Mouse (Mus musculus): Measurements from ENCODE around the gene Mpi. TPM values are rescaled to one million over a fixed set of nuclear protein-coding genes. Genes with fewer than 3 reads are reported as not detected.

The Mpi gene
- total RNA-seq (2014; rRNA removed; ENCODE audit: low replicate concordance) = 130 TPM in 2 replicates
- polyA plus RNA-seq (2015; fragmentation: Nextera tagmentation; extraction: Ambion mirVana) = 97.7 and 99.1 TPM in 2 replicates

DNA sequence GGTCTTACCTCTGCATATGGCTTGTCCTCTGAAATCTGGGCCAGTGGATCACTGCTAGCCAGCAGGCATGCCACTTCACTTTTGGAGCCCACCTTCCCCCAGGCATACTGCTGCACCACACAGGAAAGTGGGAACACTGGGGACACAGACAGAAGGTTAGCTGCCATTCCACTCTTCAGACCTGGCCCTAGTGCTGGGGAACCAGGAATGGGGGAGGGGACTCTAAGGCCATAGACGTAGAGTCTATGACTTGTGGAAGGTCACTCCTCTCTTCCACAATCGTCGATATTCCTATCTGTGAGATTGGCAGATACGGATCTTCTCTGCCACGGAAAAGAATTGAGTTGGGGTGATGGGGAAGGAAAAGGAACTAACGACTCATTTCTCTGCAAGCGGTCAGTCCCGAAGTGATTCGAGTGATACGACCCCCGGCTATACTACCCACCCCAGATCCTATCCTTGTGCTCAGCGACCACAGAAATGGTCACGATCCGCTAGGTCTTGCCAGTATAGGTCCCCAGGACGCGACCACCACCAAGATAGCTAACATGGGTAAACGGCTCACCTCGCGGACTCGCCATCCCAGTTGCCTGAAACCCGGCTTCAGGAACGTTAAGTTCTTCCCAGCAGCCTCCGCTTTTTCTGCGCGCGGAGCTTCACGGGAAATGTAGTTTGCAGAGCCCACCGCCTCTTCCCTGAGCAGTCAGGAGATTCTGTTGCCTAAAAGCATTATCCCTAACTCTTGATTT is at the start of gene Mpi:
Mpi (minus strand) TSS at position 625 of the 749 bp plus-strand sequence.
- WGBS = 3% methylated on average over 28 of the region's 28 CpGs
- ATAC-seq (ENCODE audit: insufficient read depth, low read depth) (peak; percentile 31; the same call in 1 of the 2 replicates), DNase-seq (ENCODE audit: low spot score) (peak; percentile 73)
- Histone ChIP-seq H3K9ac (replicated peaks; ENCODE audit: low read depth, low read length) (peak within 1 kb of the TSS; percentile 75), H3K9me3 (replicated peaks; ENCODE audit: control insufficient read depth, low read length) (no peaks in the 10 kb centered on the region), H3K4me2 (ENCODE audit: low read depth, low read length) (peak within 1 kb of the TSS; percentile 75), H3K4me3 (ENCODE audit: low read depth, low read length) (peak within 1 kb of the TSS; percentile 67), H3K4me1 (ENCODE audit: control insufficient read depth, insufficient read depth) (peaks cover 36% of the 10 kb centered on the region), H3K27ac (ENCODE audit: low read depth) (0 out of 2 replicates have a peak within 1 kb of the TSS, but pooled peaks have one; percentile 16), H3K36me3 (replicated peaks; ENCODE audit: control insufficient read depth, insufficient read depth, low read length) (peaks cover 18% of the 10 kb centered on the region), H3K27me3 (ENCODE audit: control insufficient read depth, insufficient read depth, low read length) (no peaks in the 10 kb centered on the region)
- no peak for TF ChIP-seq EP300 (IDR thresholded peaks at IDR 0.05; ENCODE audit: low read depth)
- no peak for TF ChIP-seq CTCF (IDR thresholded peaks at IDR 0.05; ENCODE audit: low read depth)

DNA sequence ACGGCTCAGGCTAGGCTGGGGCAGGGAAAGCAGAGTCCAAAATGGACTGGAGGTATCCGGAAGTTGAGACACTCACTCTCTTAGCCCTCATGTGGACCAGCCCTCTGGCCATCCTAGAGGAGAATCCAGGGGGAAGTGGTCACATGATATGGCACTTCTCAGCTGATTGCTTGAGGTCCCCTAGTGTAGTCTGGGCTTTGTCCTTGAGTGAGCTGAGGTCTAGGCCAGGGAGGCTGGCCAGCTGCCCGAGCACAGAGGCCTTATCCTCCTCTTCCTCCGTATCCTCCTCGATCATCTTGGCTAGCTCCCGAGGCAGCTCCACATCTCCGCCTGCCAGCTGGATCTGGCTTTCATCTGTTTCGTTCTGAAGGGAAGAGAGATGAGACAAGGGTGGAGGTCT is 49.5 kb upstream of the Mpi start:
- no peak overlapping the region for H3K27ac ChIP-seq (ENCODE audit: low read depth)
- H3K9ac ChIP-seq (replicated peaks; ENCODE audit: low read depth, low read length) = no peak overlapping the region
- no peak overlapping the region for H3K4me2 ChIP-seq (ENCODE audit: low read depth, low read length)
- H3K27me3 ChIP-seq (ENCODE audit: control insufficient read depth, insufficient read depth, low read length) = peaks cover 24% of the 10 kb centered on the region
- no peak overlapping the region for H3K4me3 ChIP-seq (ENCODE audit: low read depth, low read length)
- no peaks in the 10 kb centered on the region for H3K36me3 ChIP-seq (replicated peaks; ENCODE audit: control insufficient read depth, insufficient read depth, low read length)
- no peaks in the 10 kb centered on the region for H3K9me3 ChIP-seq (replicated peaks; ENCODE audit: control insufficient read depth, low read length)
- peaks cover 20% of the 10 kb centered on the region for H3K4me1 ChIP-seq (ENCODE audit: control insufficient read depth, insufficient read depth)
- 23% methylated on average over 8 of the region's 8 CpGs for WGBS
- no peak for DNase-seq (ENCODE audit: low spot score)
- TF ChIP-seq EP300 (IDR thresholded peaks at IDR 0.05; ENCODE audit: low read depth) (no peak), CTCF (IDR thresholded peaks at IDR 0.05; ENCODE audit: low read depth) (no peak)
- ATAC-seq (ENCODE audit: insufficient read depth, low read depth) = no peak

DNA sequence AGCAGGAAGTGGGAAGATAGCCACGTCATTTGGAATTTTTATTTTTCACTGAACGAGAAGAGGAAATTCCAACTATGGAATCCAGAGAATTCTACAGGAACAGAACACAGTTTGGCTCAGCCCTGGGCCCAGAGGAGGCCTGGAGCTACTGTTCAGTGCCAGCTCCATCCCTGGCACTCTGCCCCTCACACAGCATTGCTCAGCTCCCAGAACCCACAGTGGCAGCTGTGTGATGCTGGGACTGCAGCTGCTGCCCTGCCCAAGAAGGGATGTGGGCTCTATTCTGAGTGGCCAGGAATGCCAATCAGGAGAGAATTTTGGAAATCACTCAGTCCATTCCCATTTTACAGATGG is 48.8 kb upstream of the Mpi start:
- Histone ChIP-seq H3K27me3 (ENCODE audit: control insufficient read depth, insufficient read depth, low read length) (peaks cover 17% of the 10 kb centered on the region), H3K4me2 (ENCODE audit: low read depth, low read length) (no peak overlapping the region), H3K4me3 (ENCODE audit: low read depth, low read length) (no peak overlapping the region), H3K4me1 (ENCODE audit: control insufficient read depth, insufficient read depth) (peaks cover 20% of the 10 kb centered on the region), H3K9me3 (replicated peaks; ENCODE audit: control insufficient read depth, low read length) (no peaks in the 10 kb centered on the region), H3K27ac (ENCODE audit: low read depth) (no peak overlapping the region), H3K9ac (replicated peaks; ENCODE audit: low read depth, low read length) (no peak overlapping the region), H3K36me3 (replicated peaks; ENCODE audit: control insufficient read depth, insufficient read depth, low read length) (peaks cover under 1% of the 10 kb centered on the region; the same call in 1 of the 2 replicates)
- no peak for DNase-seq (ENCODE audit: low spot score)
- WGBS = 24% methylated on average over 2 of the region's 2 CpGs
- ATAC-seq (ENCODE audit: insufficient read depth, low read depth) = no peak
- TF ChIP-seq EP300 (IDR thresholded peaks at IDR 0.05; ENCODE audit: low read depth) = no peak
- TF ChIP-seq CTCF (IDR thresholded peaks at IDR 0.05; ENCODE audit: low read depth) = no peak

DNA sequence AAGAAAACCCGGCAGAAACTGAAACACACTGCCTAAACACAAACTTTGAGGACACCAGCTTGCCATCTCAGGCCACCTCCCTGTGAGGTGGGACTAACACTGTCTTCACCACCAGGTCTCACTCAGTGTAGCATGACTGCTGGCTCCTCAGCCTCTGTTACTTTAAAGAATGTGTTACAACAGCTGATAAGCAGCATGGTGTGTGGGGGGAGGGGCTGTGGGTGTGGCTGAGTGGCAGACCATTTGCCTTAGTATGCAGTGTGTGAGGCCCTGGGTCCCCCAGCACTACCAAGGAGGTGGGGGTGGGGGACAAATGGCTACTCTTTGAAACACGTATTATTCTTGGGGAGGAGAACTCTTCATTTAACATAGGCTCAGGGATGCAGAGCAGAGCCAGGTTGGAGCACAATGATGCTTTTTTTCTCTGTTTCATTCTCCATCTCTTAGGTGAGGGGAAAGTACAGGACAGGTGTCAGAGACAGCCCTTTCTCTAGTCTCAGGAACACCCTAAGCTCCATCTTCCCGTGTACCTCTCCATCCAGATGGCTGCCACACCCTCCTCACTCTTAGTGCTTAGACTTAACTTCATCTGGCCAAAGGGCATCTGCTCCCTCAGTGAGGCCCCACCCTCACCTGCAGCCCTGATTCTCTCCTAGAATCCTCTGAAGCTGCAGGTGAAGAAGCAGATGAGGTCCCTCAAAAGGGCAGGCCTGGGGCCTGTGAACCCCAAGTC is 48.2 kb upstream of the Mpi start:
- Histone ChIP-seq H3K9ac (replicated peaks; ENCODE audit: low read depth, low read length) (no peak overlapping the region), H3K27me3 (ENCODE audit: control insufficient read depth, insufficient read depth, low read length) (peaks cover 13% of the 10 kb centered on the region), H3K36me3 (replicated peaks; ENCODE audit: control insufficient read depth, insufficient read depth, low read length) (peaks cover 4% of the 10 kb centered on the region; the same call in 1 of the 2 replicates), H3K27ac (ENCODE audit: low read depth) (no peak overlapping the region), H3K4me1 (ENCODE audit: control insufficient read depth, insufficient read depth) (peaks cover 20% of the 10 kb centered on the region), H3K9me3 (replicated peaks; ENCODE audit: control insufficient read depth, low read length) (no peaks in the 10 kb centered on the region), H3K4me2 (ENCODE audit: low read depth, low read length) (no peak overlapping the region), H3K4me3 (ENCODE audit: low read depth, low read length) (no peak overlapping the region)
- ATAC-seq (ENCODE audit: insufficient read depth, low read depth) (peak; percentile 60), DNase-seq (ENCODE audit: low spot score) (peak; percentile 51)
- TF ChIP-seq CTCF (IDR thresholded peaks at IDR 0.05; ENCODE audit: low read depth) = no peak
- TF ChIP-seq EP300 (IDR thresholded peaks at IDR 0.05; ENCODE audit: low read depth) = no peak
- 4% methylated on average over 3 of the region's 3 CpGs for WGBS

DNA sequence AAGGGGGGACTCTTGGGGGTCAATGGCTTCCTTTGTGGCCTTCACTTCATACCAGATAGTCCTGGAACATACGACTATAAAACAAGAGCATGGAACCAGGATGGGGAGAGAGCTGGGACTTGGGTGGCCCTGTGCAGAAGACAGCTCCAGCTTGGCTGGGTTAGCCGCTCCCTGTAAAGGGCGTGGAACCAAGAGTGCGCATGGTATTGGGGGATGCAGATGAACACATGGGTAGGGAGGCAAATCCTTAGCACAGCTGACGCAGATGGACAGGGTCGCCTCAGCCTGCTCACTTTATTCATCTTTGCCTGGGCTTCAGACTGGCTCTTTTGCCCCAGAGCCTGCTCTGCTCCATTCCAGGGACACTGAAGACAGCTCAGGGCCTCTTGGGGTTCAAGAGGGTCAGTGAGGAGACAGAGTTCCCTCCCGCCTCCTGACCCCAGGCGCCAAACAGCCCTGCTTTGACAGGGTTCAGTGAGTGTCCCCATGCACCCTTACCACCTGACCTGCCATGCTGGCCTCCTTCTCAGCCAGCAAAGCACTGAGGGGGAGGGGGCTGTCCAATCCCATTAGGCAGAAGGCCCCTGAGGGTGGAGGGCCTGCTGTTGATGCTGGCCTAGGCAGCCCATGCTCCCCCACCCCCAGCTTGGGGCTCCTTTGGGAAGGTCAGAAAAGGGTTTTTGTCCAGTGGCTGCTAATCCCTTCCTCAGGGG is 46.4 kb upstream of the Mpi start:
- Histone ChIP-seq H3K27me3 (ENCODE audit: control insufficient read depth, insufficient read depth, low read length) (no peaks in the 10 kb centered on the region), H3K4me3 (ENCODE audit: low read depth, low read length) (no peak overlapping the region), H3K4me2 (ENCODE audit: low read depth, low read length) (no peak overlapping the region), H3K27ac (ENCODE audit: low read depth) (no peak overlapping the region), H3K9me3 (replicated peaks; ENCODE audit: control insufficient read depth, low read length) (no peaks in the 10 kb centered on the region), H3K9ac (replicated peaks; ENCODE audit: low read depth, low read length) (no peak overlapping the region), H3K4me1 (ENCODE audit: control insufficient read depth, insufficient read depth) (peaks cover 20% of the 10 kb centered on the region), H3K36me3 (replicated peaks; ENCODE audit: control insufficient read depth, insufficient read depth, low read length) (peaks cover 20% of the 10 kb centered on the region)
- no peak for TF ChIP-seq CTCF (IDR thresholded peaks at IDR 0.05; ENCODE audit: low read depth)
- TF ChIP-seq EP300 (IDR thresholded peaks at IDR 0.05; ENCODE audit: low read depth) = no peak
- DNase-seq (ENCODE audit: low spot score) (no peak), ATAC-seq (ENCODE audit: insufficient read depth, low read depth) (no peak)
- WGBS = 64% methylated on average over 8 of the region's 8 CpGs
